Mouse (Mus musculus) embryo, embryonic 10 days (tissue): Measurements from ENCODE around the gene Cep57.

ENCODE experiments used
- DNase-seq: peaks from one replicate; pipeline ENCODE4 v3.0.0-alpha.2; 2015; ENCODE audit warnings: low spot score

Cep57 gene

GRCm38 (mm10) chr9:13826832-13827405 is at the start of gene Cep57:
TSS of gene Cep57 (minus strand) at chr9:13827107.
- peak; percentile 100 for DNase-seq

GRCm38 (mm10) chr9:13875340-13875739 is 48.4 kb upstream of the Cep57 start:
- DNase-seq: no peak

GRCm38 (mm10) chr9:13874359-13874758 is 47.5 kb upstream of the Cep57 start:
- DNase-seq: peak; percentile 48

GRCm38 (mm10) chr9:13871631-13872030 is 44.7 kb upstream of the Cep57 start:
- DNase-seq: no peak

GRCm38 (mm10) chr9:13867646-13868045 is 40.7 kb upstream of the Cep57 start:
- DNase-seq: no peak

GRCm38 (mm10) chr9:13856777-13857176 is 29.9 kb upstream of the Cep57 start:
- DNase-seq: no peak

- DNase-seq: no peak
Observed at GRCm38 (mm10) chr9:13856247-13856646, 29.3 kb upstream of the Cep57 start.

GRCm38 (mm10) chr9:13853876-13854275 is 27.0 kb upstream of the Cep57 start:
- DNase-seq: no peak

GRCm38 (mm10) chr9:13848481-13849480 is 21.9 kb upstream of the Cep57 start:
- DNase-seq: peak; percentile 76

GRCm38 (mm10) chr9:13847591-13847990 is 20.7 kb upstream of the Cep57 start:
- DNase-seq: no peak

- DNase-seq: no peak
Observed at GRCm38 (mm10) chr9:13836726-13837125, 9.8 kb upstream of the Cep57 start.

- no peak for DNase-seq
Observed at GRCm38 (mm10) chr9:13835256-13835655, 8.3 kb upstream of the Cep57 start.

- DNase-seq: peak; percentile 66
Observed at GRCm38 (mm10) chr9:13828087-13828441, 1.2 kb upstream of the Cep57 start.

- DNase-seq: peak; percentile 100
Observed at GRCm38 (mm10) chr9:13827406-13828086, 639 bp upstream of the Cep57 start, which contains the start of gene Fam76b. TSS of gene Fam76b (plus strand) at chr9:13827716.

- peak; percentile 80 for DNase-seq
Observed at GRCm38 (mm10) chr9:13826391-13826805, 509 bp downstream of the Cep57 start.

- DNase-seq: no peak
Observed at GRCm38 (mm10) chr9:13825896-13826295, 1.0 kb downstream of the Cep57 start.

- DNase-seq: no peak
Observed at GRCm38 (mm10) chr9:13820774-13821173, 6.1 kb downstream of the Cep57 start.

- DNase-seq: no peak
Observed at GRCm38 (mm10) chr9:13818369-13818768, 8.5 kb downstream of the Cep57 start.

GRCm38 (mm10) chr9:13809937-13810336 is 17.0 kb downstream of the Cep57 start:
- no peak for DNase-seq

GRCm38 (mm10) chr9:13807657-13808056 is 19.2 kb downstream of the Cep57 start:
- no peak for DNase-seq

GRCm38 (mm10) chr9:13806854-13807253 is 20.1 kb downstream of the Cep57 start:
- no peak for DNase-seq

- no peak for DNase-seq
Observed at GRCm38 (mm10) chr9:13804480-13804879, 22.4 kb downstream of the Cep57 start.

- DNase-seq: no peak
Observed at GRCm38 (mm10) chr9:13794756-13795155, 32.2 kb downstream of the Cep57 start.
